Mouse (Mus musculus) stomach, embryonic 14.5 days (tissue): ENCODE measurements around the gene Plekhd1. TPM values are rescaled to one million over a fixed set of nuclear protein-coding genes. Genes with fewer than 3 reads are reported as not detected.

Experiments
- ATAC-seq: fragments of 200-750 bp; cut with Nextera tagmentation; 2 replicates; pipeline ENCODE4 v1.8.0; 2017; ENCODE audit warnings: low read depth, moderate TSS enrichment; ENCODE audit not compliant: insufficient number of reproducible peaks, insufficient read depth, low FRiP score
- H3K27ac ChIP-seq: fragments of 300-500 bp; sonication (generic); 2 replicates; pipeline ENCODE4 v1.5.1; 2014; ENCODE audit warnings: mild to moderate bottlenecking, low read length, moderate library complexity, mixed read lengths
- H3K27me3 ChIP-seq: fragments of 300-500 bp; sonication (generic); 2 replicates; pipeline ENCODE4 v1.6.1; 2014; ENCODE audit warnings: low read length, control low read depth, mixed read lengths; ENCODE audit not compliant: control insufficient read depth, insufficient read depth
- H3K36me3 ChIP-seq: fragments of 300-500 bp; sonication (generic); 2 replicates; pipeline ENCODE4 v1.6.1; 2014; ENCODE audit warnings: mild to moderate bottlenecking, control low read depth, low read length, moderate library complexity, mixed read lengths; ENCODE audit not compliant: control insufficient read depth, insufficient read depth
- H3K4me1 ChIP-seq: fragments of 300-500 bp; sonication (generic); 2 replicates; pipeline ENCODE4 v1.6.1; 2014; ENCODE audit warnings: low read length, control low read depth, mixed read lengths; ENCODE audit not compliant: control insufficient read depth, insufficient read depth
- H3K4me2 ChIP-seq: fragments of 300-500 bp; sonication (generic); replicated peaks from 2 replicates; pipeline ENCODE4 v1.6.1; 2014; ENCODE audit warnings: low read depth, low read length, control low read depth
- H3K4me3 ChIP-seq: fragments of 300-500 bp; sonication (generic); 2 replicates; pipeline ENCODE4 v1.5.1; 2014; ENCODE audit warnings: low read depth, low read length, control low read depth
- H3K9ac ChIP-seq: fragments of 300-500 bp; sonication (generic); replicated peaks from 2 replicates; pipeline ENCODE4 v1.6.1; 2014; ENCODE audit warnings: low read depth, mild to moderate bottlenecking, control low read depth, low read length, moderate library complexity, mixed read lengths
- H3K9me3 ChIP-seq: fragments of 300-500 bp; sonication (generic); 2 replicates; pipeline ENCODE4 v1.6.1; 2016; ENCODE audit warnings: low read depth, low read length, control low read depth; ENCODE audit not compliant: control insufficient read depth
- WGBS: fragments of 180-500 bp; shearing (Covaris S2); extraction: QIAGEN DNeasy Blood & Tissue Kit; methylation state at CpG from one replicate; pipeline ENCODE4 v1.1.7; 2014; 5-methylcytosine and 5-hydroxymethylcytosine counted together
- polyA plus RNA-seq: library from polyadenylated mRNA; unstranded; fragments of >200 nt; fragmentation: Nextera tagmentation; extraction: Ambion mirVana; gene quantifications from 2 replicates; pipeline ENCODE4 v1.2.1, GENCODE M21; 2014

Gene Plekhd1
- polyA plus RNA-seq, 1 experiment from 2014 or later: 6.5 TPM

- Histone ChIP-seq H3K9ac (no peak overlapping the region), H3K4me1 (peaks cover 13% of the 10 kb centered on the region; the same call in 1 of the 2 replicates), H3K36me3 (no peaks in the 10 kb centered on the region), H3K27ac (peak overlapping the region; percentile 52; the same call in 1 of the 2 replicates), H3K4me2 (no peak overlapping the region), H3K9me3 (no peaks in the 10 kb centered on the region), H3K27me3 (no peaks in the 10 kb centered on the region), H3K4me3 (no peak overlapping the region)
- WGBS: 30% methylated on average over 6 of the region's 6 CpGs
- ATAC-seq: peak; percentile 16; the same call in 1 of the 2 replicates
Measured at GRCm38 (mm10) chr12:80706915-80707604, 14.7 kb downstream of the Plekhd1 start.

- no peaks in the 10 kb centered on the region for H3K27me3 ChIP-seq
- H3K4me2 ChIP-seq: no peak overlapping the region
- H3K9ac ChIP-seq: no peak overlapping the region
- no peaks in the 10 kb centered on the region for H3K4me1 ChIP-seq
- no peak overlapping the region for H3K27ac ChIP-seq
- H3K9me3 ChIP-seq: no peaks in the 10 kb centered on the region
- 71% methylated on average over 6 of the region's 6 CpGs for WGBS
- H3K36me3 ChIP-seq: no peaks in the 10 kb centered on the region
- ATAC-seq: no peak
- no peak overlapping the region for H3K4me3 ChIP-seq
Measured at GRCm38 (mm10) chr12:80715915-80716314, 23.5 kb downstream of the Plekhd1 start.

- Histone ChIP-seq H3K4me3 (no peak overlapping the region), H3K9ac (no peak overlapping the region), H3K27me3 (no peaks in the 10 kb centered on the region), H3K4me2 (no peak overlapping the region), H3K9me3 (no peaks in the 10 kb centered on the region), H3K36me3 (no peaks in the 10 kb centered on the region), H3K27ac (no peak overlapping the region), H3K4me1 (no peaks in the 10 kb centered on the region)
- no peak for ATAC-seq
- WGBS: 82% methylated on average over 2 of the region's 2 CpGs
Measured at GRCm38 (mm10) chr12:80719141-80719540, 26.8 kb downstream of the Plekhd1 start.

GRCm38 (mm10) chr12:80720507-80720906 lies 28.1 kb downstream of the Plekhd1 start:
- Histone ChIP-seq H3K27me3 (no peaks in the 10 kb centered on the region), H3K4me3 (no peak overlapping the region), H3K4me1 (no peaks in the 10 kb centered on the region), H3K27ac (no peak overlapping the region), H3K9me3 (no peaks in the 10 kb centered on the region), H3K36me3 (no peaks in the 10 kb centered on the region), H3K9ac (no peak overlapping the region), H3K4me2 (no peak overlapping the region)
- no peak for ATAC-seq
- WGBS: 68% methylated on average over 12 of the region's 12 CpGs

- Histone ChIP-seq H3K4me2 (no peak overlapping the region), H3K9me3 (no peaks in the 10 kb centered on the region), H3K4me3 (no peak overlapping the region), H3K36me3 (no peaks in the 10 kb centered on the region), H3K27ac (no peak overlapping the region), H3K4me1 (no peaks in the 10 kb centered on the region), H3K9ac (no peak overlapping the region), H3K27me3 (no peaks in the 10 kb centered on the region)
- 81% methylated on average over 15 of the region's 15 CpGs for WGBS
- no peak for ATAC-seq
Measured at GRCm38 (mm10) chr12:80721458-80721857, 29.1 kb downstream of the Plekhd1 start.

- Histone ChIP-seq H3K36me3 (no peaks in the 10 kb centered on the region), H3K4me3 (no peak overlapping the region), H3K9ac (no peak overlapping the region), H3K27ac (no peak overlapping the region), H3K27me3 (no peaks in the 10 kb centered on the region), H3K4me1 (no peaks in the 10 kb centered on the region), H3K9me3 (no peaks in the 10 kb centered on the region), H3K4me2 (no peak overlapping the region)
- 24% methylated on average over 10 of the region's 10 CpGs for WGBS
- ATAC-seq: 0 out of 2 replicates have a peak, but pooled peaks have one; percentile 17
Measured at GRCm38 (mm10) chr12:80724853-80725559, 32.6 kb downstream of the Plekhd1 start.

- no peak for ATAC-seq
- Histone ChIP-seq H3K27ac (no peak overlapping the region), H3K9ac (no peak overlapping the region)
Measured at GRCm38 (mm10) chr12:80728207-80728606, 35.8 kb downstream of the Plekhd1 start.

GRCm38 (mm10) chr12:80728814-80729213 lies 36.4 kb downstream of the Plekhd1 start:
- Histone ChIP-seq H3K27ac (no peak overlapping the region), H3K4me2 (no peak overlapping the region), H3K4me1 (no peaks in the 10 kb centered on the region), H3K9ac (no peak overlapping the region), H3K36me3 (no peaks in the 10 kb centered on the region), H3K4me3 (no peak overlapping the region), H3K9me3 (no peaks in the 10 kb centered on the region), H3K27me3 (no peaks in the 10 kb centered on the region)
- 56% methylated on average over 2 of the region's 2 CpGs for WGBS
- no peak for ATAC-seq

More at GRCm38 (mm10) chr12:80728207-80728606, 35.8 kb downstream of the Plekhd1 start:
- H3K4me2 ChIP-seq: no peak overlapping the region
- H3K9me3 ChIP-seq: no peaks in the 10 kb centered on the region
- H3K27me3 ChIP-seq: no peaks in the 10 kb centered on the region
- H3K4me1 ChIP-seq: no peaks in the 10 kb centered on the region
- H3K36me3 ChIP-seq: no peaks in the 10 kb centered on the region
- no peak overlapping the region for H3K4me3 ChIP-seq
- 23% methylated on average over 1 of the region's 1 CpGs for WGBS
